Mouse (Mus musculus): ENCODE measurements around the gene Dnajc4.
A peak's percentile ranks its signal among the peaks of the same experiment; 100 is the strongest.

The Dnajc4 gene

GRCm38 (mm10) chr19:6942764-6943163 lies 49.6 kb downstream of the Dnajc4 start:
- DNase-seq: no peak

GRCm38 (mm10) chr19:6942249-6942691 lies 50.1 kb downstream of the Dnajc4 start, which contains the start of gene Gpr137:
Gene Gpr137, minus strand, starts transcription at chr19:6942480.
- DNase-seq: peak; percentile 95

- DNase-seq: peak; percentile 95
These were observed 50.8 kb downstream of the Dnajc4 start, which contains the start of gene Bad for GRCm38 (mm10) chr19:6941372-6942248. Gene Bad, plus strand, starts transcription at chr19:6941861.

DNA sequence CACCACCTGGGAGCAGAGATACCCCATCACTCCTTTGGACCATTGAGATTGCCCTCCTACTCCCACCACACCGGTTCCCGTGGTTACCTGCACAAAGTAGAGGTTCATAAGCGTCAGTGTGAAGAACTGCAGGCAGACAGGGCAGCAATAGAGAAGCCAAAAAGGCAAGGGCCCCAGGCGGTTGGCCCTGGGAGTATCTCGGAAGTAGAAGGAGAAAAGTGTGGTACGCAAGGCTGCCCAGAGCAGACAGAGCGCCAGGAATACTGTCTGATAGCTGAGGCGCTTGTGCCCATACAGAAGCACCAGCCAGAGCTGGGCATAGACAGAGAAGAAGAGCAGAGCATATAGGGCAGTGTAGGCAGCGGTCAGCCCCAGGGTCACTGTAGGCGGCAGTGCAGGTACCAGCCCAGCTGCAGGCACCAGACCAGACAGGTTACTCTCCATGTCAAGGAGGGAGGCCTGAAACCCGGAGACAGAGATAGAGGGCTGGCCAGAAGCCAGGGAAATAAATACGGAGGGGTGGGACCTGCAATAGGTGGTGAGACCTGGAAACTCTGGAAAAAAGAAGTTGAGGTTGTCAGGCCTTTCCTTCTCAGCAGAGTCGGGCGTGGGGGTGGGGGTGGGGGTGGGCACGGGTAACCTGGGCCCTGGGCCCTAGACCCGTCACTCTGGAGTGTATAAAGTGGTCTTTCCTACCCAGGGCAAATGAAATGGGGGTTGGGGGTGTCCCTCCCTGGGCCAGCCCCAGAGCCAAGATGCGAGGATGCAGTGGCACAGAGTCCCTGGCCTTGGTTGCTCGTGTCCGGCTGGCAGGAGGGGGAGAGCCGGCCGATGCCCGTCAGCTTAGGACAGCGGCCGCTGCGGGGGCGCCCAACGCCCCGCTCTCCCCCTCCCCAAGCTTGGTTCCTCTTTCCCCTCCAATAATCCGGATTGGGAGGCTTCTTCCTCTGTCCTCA lies 51.7 kb downstream of the Dnajc4 start:
- no peak for DNase-seq

GRCm38 (mm10) chr19:6939106-6940002 lies 53.0 kb downstream of the Dnajc4 start:
- no peak for DNase-seq
